Mouse (Mus musculus): ENCODE results near the gene Wfdc1. TPM values are rescaled to one million over a fixed set of nuclear protein-coding genes. Genes with fewer than 3 reads are reported as not detected.

The Wfdc1 gene
- not detected for total RNA-seq (2023)

GRCm38 (mm10) chr8:119666219-119666951 is at the start of gene Wfdc1:
Gene Wfdc1 (plus strand): TSS chr8:119666365.

DNA sequence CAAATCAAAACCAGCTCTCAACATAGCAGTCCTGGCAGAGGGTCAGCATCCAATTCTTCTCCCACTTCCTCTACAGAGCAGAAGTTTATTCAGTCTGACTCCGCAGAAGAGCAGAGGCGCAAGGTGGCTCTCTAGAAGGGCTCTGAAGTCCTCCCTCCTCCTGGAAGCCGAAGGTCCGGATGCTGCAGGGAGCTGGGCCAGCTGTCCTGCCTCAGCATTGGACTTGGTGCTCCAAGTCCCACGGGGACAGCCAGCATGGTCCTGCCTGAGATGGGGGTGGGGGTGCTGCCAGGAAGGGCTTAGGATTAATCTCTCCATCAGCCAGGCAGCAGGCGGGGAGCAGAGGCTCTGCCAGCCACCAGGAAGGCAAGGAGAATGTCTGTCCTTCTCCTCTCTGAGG is 30.8 kb upstream of the Wfdc1 start, which contains the start of gene Kcng4:
TSS of gene Kcng4 (minus strand) at position 303 of the 400 bp plus-strand sequence.

GRCm38 (mm10) chr8:119699549-119700134 is 33.5 kb downstream of the Wfdc1 start, which contains the start of gene Atp2c2:
Gene Atp2c2 (plus strand): TSS chr8:119700009.

Other genes with a start within 250 kb of the Wfdc1 start
- gene Osgin1, start 232.2 kb upstream of the Wfdc1 start, total RNA-seq (2023): 5.5 TPM
- not detected for gene Necab2, start 219.6 kb upstream of the Wfdc1 start, total RNA-seq (2023)
- gene Slc38a8, start 164.7 kb upstream of the Wfdc1 start, total RNA-seq (2023): 1.4 TPM
- 130 TPM for gene Mbtps1, start 107.6 kb upstream of the Wfdc1 start, total RNA-seq (2023)
- gene Hsdl1, start 91.2 kb upstream of the Wfdc1 start, total RNA-seq (2023): 60.2 TPM
- not detected for gene Dnaaf1, start 91.1 kb upstream of the Wfdc1 start, total RNA-seq (2023)
- 19.8 TPM for gene Taf1c, start 61.1 kb upstream of the Wfdc1 start, total RNA-seq (2023)
- gene Adad2, start 53.6 kb upstream of the Wfdc1 start, total RNA-seq (2023): not detected
- gene Kcng4, start 30.7 kb upstream of the Wfdc1 start, total RNA-seq (2023): not detected
- not detected for gene Atp2c2, start 33.6 kb downstream of the Wfdc1 start, total RNA-seq (2023)
- 3.2 TPM for gene Tldc1, start 112.1 kb downstream of the Wfdc1 start, total RNA-seq (2023)
- 573 TPM for gene Cotl1, start 174.2 kb downstream of the Wfdc1 start, total RNA-seq (2023)
- 12.0 TPM for gene Klhl36, start 195.9 kb downstream of the Wfdc1 start, total RNA-seq (2023)
- gene Usp10, start 244.0 kb downstream of the Wfdc1 start, total RNA-seq (2023): 118 TPM
- gene Gm20388, start 244.5 kb downstream of the Wfdc1 start, total RNA-seq (2023): 14.0 TPM